Mouse (Mus musculus) MEL (cell line): ENCODE data around the gene Gm44805. TPM values are rescaled to one million over a fixed set of nuclear protein-coding genes. Genes with fewer than 3 reads are reported as not detected.

Experiments
- DNase-seq: peaks from one replicate; pipeline ENCODE4 v3.0.0; 2011; ENCODE audit warnings: low read depth, low spot score
- H3K27ac ChIP-seq: 2 replicates; pipeline ENCODE4 v1.5.1; 2012; ENCODE audit warnings: low read depth, mild to moderate bottlenecking, control low read depth, low read length, moderate library complexity; ENCODE audit not compliant: control insufficient read depth
- H3K27me3 ChIP-seq, 2 experiments: fragments of 150-350 bp in 1 of 2; sonication (generic) in 1 of 2; 2 replicates each; pipeline ENCODE4 v1.6.1; 2012; ENCODE audit warnings: low read length in 2 of 2, mild to moderate bottlenecking in 2 of 2, improper control_type of control experiment in 1 of 2, moderate library complexity in 1 of 2; ENCODE audit not compliant: insufficient read depth in 2 of 2, control insufficient read depth in 1 of 2
- H3K36me3 ChIP-seq, 2 experiments: 2 replicates each; pipeline ENCODE4 v1.6.1; 2012 to 2014; ENCODE audit warnings: low read length in 2 of 2, improper control_type of control experiment in 1 of 2, inconsistent platforms in 1 of 2, mild to moderate bottlenecking in 1 of 2; ENCODE audit not compliant: insufficient read depth in 2 of 2, control insufficient read depth in 1 of 2
- H3K4me1 ChIP-seq, 2 experiments: fragments of 150-350 bp in 1 of 2; sonication (generic) in 1 of 2; 2 replicates each; pipeline ENCODE4 v1.6.1; 2012; ENCODE audit warnings: low read length in 2 of 2, improper control_type of control experiment in 1 of 2, mild to moderate bottlenecking in 1 of 2; ENCODE audit not compliant: insufficient read depth in 2 of 2, control insufficient read depth in 1 of 2
- H3K4me3 ChIP-seq, 2 experiments: fragments of 150-350 bp in 1 of 2; sonication (generic) in 1 of 2; 2 replicates each; pipeline ENCODE4 v1.5.1; 2012; ENCODE audit warnings: low read depth in 2 of 2, low read length in 2 of 2, mild to moderate bottlenecking in 2 of 2, moderate library complexity in 2 of 2, control low read depth in 1 of 2, improper control_type of control experiment in 1 of 2; ENCODE audit not compliant: control insufficient read depth in 1 of 2, insufficient read depth in 1 of 2
- H3K79me2 ChIP-seq: 2 replicates; pipeline ENCODE4 v1.6.1; 2012; ENCODE audit warnings: mild to moderate bottlenecking, low read length, moderate library complexity; ENCODE audit not compliant: control insufficient read depth, poor library complexity, insufficient read depth
- H3K9ac ChIP-seq: 2 replicates; pipeline ENCODE4 v1.6.1; 2012; ENCODE audit warnings: low read depth, mild to moderate bottlenecking, control low read depth, low read length, moderate library complexity; ENCODE audit not compliant: control insufficient read depth, poor library complexity, severe bottlenecking
- H3K9me3 ChIP-seq: fragments of 150-350 bp; sonication (generic); replicated peaks from 2 replicates; pipeline ENCODE4 v1.6.1; 2012; ENCODE audit warnings: mild to moderate bottlenecking, low read length, improper control_type of control experiment, moderate library complexity; ENCODE audit not compliant: insufficient read depth
- CTCF ChIP-seq, 3 experiments: IDR thresholded peaks in 2 of 3; conservative IDR thresholded peaks in 1 of 3; 2 replicates each; pipeline ENCODE4 v1.5.1; 2011 to 2012; ENCODE audit warnings: low read length in 3 of 3, low read depth in 2 of 3, mild to moderate bottlenecking in 2 of 3, improper control_type of control experiment in 1 of 3, inconsistent platforms in 1 of 3, mixed read lengths in 1 of 3, moderate library complexity in 1 of 3; ENCODE audit not compliant: control insufficient read depth in 1 of 3, insufficient read depth in 1 of 3, poor library complexity in 1 of 3, severe bottlenecking in 1 of 3
- E2F4 ChIP-seq: IDR thresholded peaks from 2 replicates; pipeline ENCODE4 v1.6.1; 2011; ENCODE audit warnings: low read depth, low read length, improper control_type of control experiment, borderline replicate concordance
- ELF1 ChIP-seq: IDR thresholded peaks from 2 replicates; pipeline ENCODE4 v1.6.1; 2014; ENCODE audit warnings: low read depth, mild to moderate bottlenecking, inconsistent platforms, low read length, improper control_type of control experiment, moderate library complexity
- ETS1 ChIP-seq: IDR thresholded peaks from 2 replicates; pipeline ENCODE4 v1.6.1; 2012; ENCODE audit warnings: low read depth, mild to moderate bottlenecking, inconsistent platforms, low read length, improper control_type of control experiment, moderate library complexity
- GABPA ChIP-seq: IDR thresholded peaks from 2 replicates; pipeline ENCODE4 v1.6.1; 2012; ENCODE audit warnings: low read depth, mild to moderate bottlenecking, inconsistent platforms, low read length, improper control_type of control experiment, moderate library complexity
- JUND ChIP-seq: IDR thresholded peaks from 2 replicates; pipeline ENCODE4 v1.6.1; 2011; ENCODE audit warnings: low read depth, mild to moderate bottlenecking, improper control_type of control experiment, low read length
- MAX ChIP-seq: IDR thresholded peaks from 2 replicates; pipeline ENCODE4 v1.6.1; 2011; ENCODE audit warnings: low read length, improper control_type of control experiment
- MAZ ChIP-seq: IDR thresholded peaks from 2 replicates; pipeline ENCODE4 v1.6.1; 2012; ENCODE audit warnings: low read depth, mild to moderate bottlenecking, inconsistent platforms, low read length, improper control_type of control experiment
- MEF2A ChIP-seq: IDR thresholded peaks from 2 replicates; pipeline ENCODE4 v1.6.1; 2014; ENCODE audit warnings: low read depth, mild to moderate bottlenecking, inconsistent platforms, low read length, improper control_type of control experiment; ENCODE audit not compliant: poor library complexity, insufficient replicate concordance, severe bottlenecking; ENCODE audit errors: extremely low read depth
- MYB ChIP-seq: IDR thresholded peaks from 2 replicates; pipeline ENCODE4 v1.6.1; 2011; ENCODE audit warnings: mild to moderate bottlenecking, low read depth, low read length, improper control_type of control experiment
- NRF1 ChIP-seq: IDR thresholded peaks from 2 replicates; pipeline ENCODE4 v1.6.1; 2014; ENCODE audit warnings: low read depth, mild to moderate bottlenecking, inconsistent platforms, low read length, improper control_type of control experiment, moderate library complexity; ENCODE audit not compliant: poor library complexity, insufficient read depth, severe bottlenecking
- POLR2A ChIP-seq, 2 experiments: IDR thresholded peaks; 2 replicates each; pipeline ENCODE4 v1.6.1; 2011 to 2012; ENCODE audit warnings: low read length in 2 of 2, mild to moderate bottlenecking in 2 of 2, control low read depth in 1 of 2, improper control_type of control experiment in 1 of 2, low read depth in 1 of 2, moderate library complexity in 1 of 2; ENCODE audit not compliant: control insufficient read depth in 1 of 2, insufficient read depth in 1 of 2, poor library complexity in 1 of 2
- RAD21 ChIP-seq: IDR thresholded peaks from 2 replicates; pipeline ENCODE4 v1.6.1; 2011; ENCODE audit warnings: mild to moderate bottlenecking, low read depth, low read length, improper control_type of control experiment
- TAL1 ChIP-seq: IDR thresholded peaks from 2 replicates; pipeline ENCODE4 v1.6.1; 2012; ENCODE audit warnings: mild to moderate bottlenecking, inconsistent platforms, low read length, moderate library complexity, mixed read lengths
- TBP ChIP-seq: IDR thresholded peaks from 2 replicates; pipeline ENCODE4 v1.8.0; 2011; ENCODE audit warnings: low read depth, low read length, improper control_type of control experiment
- TCF12 ChIP-seq: IDR thresholded peaks from 2 replicates; pipeline ENCODE4 v1.6.1; 2014; ENCODE audit warnings: low read depth, mild to moderate bottlenecking, inconsistent platforms, low read length, improper control_type of control experiment, moderate library complexity
- UBTF ChIP-seq: IDR thresholded peaks from 2 replicates; pipeline ENCODE4 v1.6.1; 2012; ENCODE audit warnings: low read depth, mild to moderate bottlenecking, inconsistent platforms, low read length, improper control_type of control experiment, moderate library complexity, borderline replicate concordance; ENCODE audit not compliant: insufficient read depth
- ZKSCAN1 ChIP-seq: IDR thresholded peaks from 2 replicates; pipeline ENCODE4 v1.6.1; 2012; ENCODE audit warnings: low read depth, mild to moderate bottlenecking, inconsistent platforms, low read length, improper control_type of control experiment, moderate library complexity
- ZMIZ1 ChIP-seq: IDR thresholded peaks from 2 replicates; pipeline ENCODE4 v1.6.1; 2012; ENCODE audit warnings: low read depth, mild to moderate bottlenecking, inconsistent platforms, low read length, improper control_type of control experiment, moderate library complexity
- ZNF384 ChIP-seq: IDR thresholded peaks from 2 replicates; pipeline ENCODE4 v1.6.1; 2012; ENCODE audit warnings: low read depth, mild to moderate bottlenecking, inconsistent platforms, low read length, improper control_type of control experiment
- polyA plus RNA-seq, 2 experiments: library from polyadenylated mRNA; stranded (reverse) in 1 of 2; unstranded in 1 of 2; fragments of >175 nt in 1 of 2; fragments of >200 nt in 1 of 2; gene quantifications; 2 replicates each; pipeline versions ENCODE4 v1.2.1 to v1.2.4; 2012; ENCODE audit warnings: low replicate concordance in 2 of 2, low read depth in 1 of 2; ENCODE audit not compliant: insufficient read length in 2 of 2, insufficient read depth in 1 of 2, missing spikeins in 1 of 2
- total RNA-seq: library from RNA; depleted of rRNA; stranded (reverse); fragments of 300-350 nt; gene quantifications from 2 replicates; pipeline ENCODE4 v1.2.3, GENCODE M21; 2012

The Gm44805 gene
- total and polyA plus RNA-seq, 3 experiments = not detected

DNA sequence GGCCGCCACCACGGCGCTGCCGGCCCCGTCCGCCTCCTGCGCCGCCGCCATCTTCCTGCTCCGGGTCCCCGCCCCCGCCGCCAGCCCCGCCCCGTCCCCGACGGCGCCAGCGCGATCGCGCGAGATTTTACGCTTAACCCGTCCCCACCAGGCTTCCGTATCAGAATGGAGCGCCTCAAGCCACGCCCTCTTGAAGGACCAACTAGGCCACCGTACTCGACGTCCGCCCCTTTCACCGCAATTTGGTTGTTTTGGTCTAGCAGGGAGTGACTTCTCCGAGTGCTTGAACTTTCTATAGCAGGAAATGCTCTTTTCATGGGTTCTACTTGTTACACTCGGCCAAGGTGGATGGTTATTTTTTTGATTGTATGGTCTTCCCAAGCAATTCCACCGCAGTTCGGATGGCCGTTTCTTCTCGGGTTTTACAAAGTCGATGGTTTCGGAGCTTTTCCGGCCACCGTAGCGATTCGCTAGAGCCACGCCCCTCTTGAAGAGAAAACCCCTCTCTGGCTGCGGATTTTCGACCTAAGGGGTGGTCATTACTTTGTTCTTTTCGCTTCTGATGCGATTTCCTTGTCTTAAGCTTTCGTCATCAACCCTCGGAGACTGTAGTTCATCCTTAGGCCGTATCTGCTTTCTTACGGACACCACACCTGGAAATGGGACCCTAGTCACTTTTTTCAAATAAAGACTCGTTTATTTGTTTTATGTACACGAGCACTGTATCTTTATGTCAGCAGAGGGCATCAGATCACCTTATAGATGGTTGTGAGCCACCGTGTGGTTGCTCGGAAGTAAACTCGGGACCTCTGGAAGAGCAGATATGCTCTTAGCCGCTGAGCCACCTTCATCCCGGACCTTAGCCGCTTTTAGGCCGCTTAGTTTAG is 16.0 kb downstream of the Gm44805 start, which contains the start of gene Clptm1 (continued):
- TF ChIP-seq E2F4 (peak; percentile 72; the same call in 1 of the 2 replicates), RAD21 (peak; percentile 24), CTCF (IDR thresholded peaks at IDR 0.05 in 2 of 3, conservative IDR thresholded peaks at IDR 0.05 in 1 of 3; ENCODE audit: control insufficient read depth in 1 of 3, insufficient read depth in 1 of 3, low read depth in 2 of 3, low read length in 3 of 3, poor library complexity in 1 of 3, severe bottlenecking in 1 of 3) (peak; percentile 29 to 88 (median 47); a peak in 5 of 6 replicates), JUND (0 out of 2 replicates have a peak, but pooled peaks have one; percentile 2), MAX (peak; percentile 67)

DNA sequence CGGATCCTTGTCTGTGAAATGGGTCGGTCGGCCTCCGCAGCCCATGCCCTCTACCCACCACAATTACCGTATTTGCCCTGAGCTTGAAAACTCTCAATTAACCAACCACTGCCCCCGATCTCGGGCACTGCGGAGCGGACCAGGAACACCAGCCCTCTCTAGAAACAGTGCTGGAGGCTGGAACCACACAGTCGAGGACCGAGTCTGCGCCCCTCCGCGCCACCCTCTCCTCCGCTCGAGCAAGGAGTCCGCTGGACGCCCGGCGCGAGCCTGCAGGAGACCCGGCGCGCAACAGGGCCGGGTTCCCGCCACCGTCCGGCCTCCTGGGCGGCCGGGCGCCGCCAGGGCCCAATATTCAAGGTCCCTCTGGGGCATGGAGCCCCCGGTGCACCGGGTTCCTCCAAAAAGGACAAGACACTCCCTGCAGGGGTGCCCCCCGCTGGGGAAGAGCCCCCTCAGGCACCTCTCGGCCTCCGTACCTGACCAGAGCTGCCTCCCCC is 16.7 kb downstream of the Gm44805 start:
- peak overlapping the region; percentile 75 to 82 for H3K4me3 ChIP-seq
- H3K27ac ChIP-seq = peak overlapping the region; percentile 26; the same call in 1 of the 2 replicates
- no peak for DNase-seq
- peaks cover 4 to 12% of the 10 kb centered on the region in 2 experiments; a peak in 3 of 4 replicates for H3K4me1 ChIP-seq
- H3K36me3 ChIP-seq = peaks cover 1 to 11% of the 10 kb centered on the region in 2 experiments
- H3K9me3 ChIP-seq = no peaks in the 10 kb centered on the region
- peak overlapping the region; percentile 89 for H3K9ac ChIP-seq
- no peaks in the 10 kb centered on the region for H3K27me3 ChIP-seq
- peak in 1 of 2 experiments; percentile 64; a peak in 1 of 4 replicates for TF ChIP-seq POLR2A (IDR thresholded peaks at IDR 0.05; ENCODE audit: control insufficient read depth in 1 of 2, insufficient read depth in 1 of 2, low read depth in 1 of 2, low read length in 2 of 2, poor library complexity in 1 of 2)
- no peak for TF ChIP-seq ELF1
- H3K79me2 ChIP-seq = peaks cover 50% of the 10 kb centered on the region

DNA sequence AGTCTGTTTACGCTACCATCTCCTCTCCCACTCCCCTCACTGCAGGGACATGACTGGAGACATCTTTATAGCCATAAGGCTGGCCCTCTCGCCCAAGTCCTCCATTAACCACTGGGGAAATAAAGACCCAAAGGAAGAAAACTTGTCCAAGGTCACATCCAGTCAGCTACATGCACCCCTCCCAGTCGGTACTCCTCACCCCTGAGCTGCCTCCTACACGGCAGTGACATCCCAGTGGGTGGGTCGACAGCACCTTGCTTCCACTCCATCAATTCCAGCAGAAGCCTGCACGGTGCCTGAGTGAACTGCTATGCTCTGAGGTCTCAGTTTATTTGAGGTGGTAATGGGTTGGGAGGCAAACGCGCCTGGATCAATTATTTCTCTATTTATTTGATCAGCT is 17.3 kb downstream of the Gm44805 start:
- peak overlapping the region; percentile 89 for H3K9ac ChIP-seq
- no peaks in the 10 kb centered on the region for H3K27me3 ChIP-seq
- peaks cover 1 to 11% of the 10 kb centered on the region in 2 experiments for H3K36me3 ChIP-seq
- peaks cover 52% of the 10 kb centered on the region for H3K79me2 ChIP-seq
- no peak overlapping the region for H3K27ac ChIP-seq
- peak overlapping the region; percentile 75 to 82 for H3K4me3 ChIP-seq
- DNase-seq = peak; percentile 30
- no peaks in the 10 kb centered on the region for H3K9me3 ChIP-seq
- TF ChIP-seq TBP (no peak), RAD21 (no peak), ZNF384 (no peak), UBTF (no peak), ZMIZ1 (no peak), TAL1 (no peak), POLR2A (IDR thresholded peaks at IDR 0.05; ENCODE audit: control insufficient read depth in 1 of 2, insufficient read depth in 1 of 2, low read depth in 1 of 2, low read length in 2 of 2, poor library complexity in 1 of 2) (no peak), GABPA (no peak), ETS1 (no peak), MYB (no peak), MAZ (no peak), NRF1 (no peak), MEF2A (no peak), TCF12 (no peak), ZKSCAN1 (no peak)
- H3K4me1 ChIP-seq = peaks cover 4 to 8% of the 10 kb centered on the region in 2 experiments; a peak in 3 of 4 replicates
